Mouse (Mus musculus) cerebellum, adult 8-10 months (tissue): ENCODE measurements around the gene Frmd4a.
"Not testable (repeated sequence)": the region's sequence is repeated elsewhere in the genome, so short reads cannot be mapped to it uniquely, and the experiment has no call there.

Experiments used
- DNase-seq: peaks from one replicate; pipeline ENCODE4 v3.0.0; 2022

The Frmd4a gene

GRCm38 (mm10) chr2:4223316-4223715 lies 205.8 kb downstream of the Frmd4a start:
- no peak for DNase-seq

GRCm38 (mm10) chr2:4226941-4227558 lies 209.5 kb downstream of the Frmd4a start:
- no peak for DNase-seq

- no peak for DNase-seq
Measured at GRCm38 (mm10) chr2:4227563-4227962, 210.0 kb downstream of the Frmd4a start.

GRCm38 (mm10) chr2:4228510-4228909 lies 211.0 kb downstream of the Frmd4a start:
- DNase-seq, result no peak

GRCm38 (mm10) chr2:4232335-4232734 lies 214.8 kb downstream of the Frmd4a start:
- no peak for DNase-seq

DNA sequence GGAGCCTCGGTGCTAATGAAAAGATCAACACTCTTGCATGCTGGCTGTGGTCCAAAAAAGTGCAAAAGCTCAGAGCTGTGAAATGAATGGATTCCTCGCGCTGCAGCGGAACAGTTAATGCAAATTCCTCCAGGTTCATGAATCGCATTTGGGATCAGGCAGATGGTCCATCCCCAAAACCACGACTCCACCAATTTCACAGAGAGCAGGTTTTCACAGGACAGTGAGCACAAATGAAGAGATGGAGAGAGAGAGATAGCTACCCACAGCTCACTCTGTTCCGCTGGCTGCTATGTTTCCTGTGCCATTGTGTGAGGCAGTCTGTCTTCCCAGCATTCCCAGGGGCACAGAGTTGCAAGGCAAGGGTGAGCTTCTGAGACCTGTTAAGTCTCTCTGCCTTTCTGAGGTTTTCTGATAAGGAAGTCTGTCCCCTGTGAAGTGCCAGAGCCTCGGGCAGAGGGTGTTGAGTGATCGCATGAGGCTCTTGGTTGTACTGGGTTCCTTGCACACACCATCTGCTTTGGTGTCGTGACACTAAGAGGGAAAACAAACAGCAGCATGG lies 215.3 kb downstream of the Frmd4a start:
- DNase-seq, result no peak

DNA sequence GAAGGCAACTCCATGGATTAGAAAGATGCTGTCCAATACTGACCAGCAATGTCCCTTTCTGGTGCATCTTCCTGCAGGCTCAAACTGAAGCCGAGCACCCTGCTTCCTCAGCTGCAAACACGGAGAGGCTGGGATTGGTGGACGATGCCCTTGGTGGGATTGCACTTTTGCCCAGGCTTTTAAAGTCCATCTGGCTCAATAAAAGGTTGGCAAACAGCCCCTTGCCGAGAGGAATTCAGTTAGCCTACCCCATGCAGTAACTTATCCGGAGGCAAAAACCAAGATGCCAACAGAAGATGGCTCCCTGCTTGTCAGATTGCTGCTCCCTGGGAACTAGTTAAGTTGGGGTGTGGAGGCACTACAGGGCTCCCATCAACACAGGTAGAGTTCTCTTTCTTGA lies 220.2 kb downstream of the Frmd4a start:
- no peak for DNase-seq

DNA sequence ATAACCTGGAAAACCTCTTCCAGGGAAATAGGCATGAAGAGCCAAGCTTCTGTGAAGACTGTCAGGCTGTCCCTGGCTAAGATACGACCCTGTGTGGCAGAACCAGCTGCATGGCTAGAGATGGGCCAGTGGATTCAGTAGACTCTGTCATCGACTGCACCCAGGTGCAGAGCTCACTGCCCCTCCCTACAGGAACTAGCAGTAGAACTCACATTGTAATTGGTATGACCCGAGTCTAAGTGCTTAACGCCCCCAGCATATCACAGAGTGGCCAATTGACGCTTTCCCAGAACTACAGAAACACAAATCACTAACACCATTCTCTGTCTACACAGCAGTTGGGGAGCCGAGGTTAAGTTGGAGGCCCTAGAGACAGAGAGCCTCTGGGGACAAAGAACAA lies 232.2 kb downstream of the Frmd4a start:
- DNase-seq, result no peak

- no peak for DNase-seq
Measured at GRCm38 (mm10) chr2:4252541-4253291, 235.2 kb downstream of the Frmd4a start.

DNA sequence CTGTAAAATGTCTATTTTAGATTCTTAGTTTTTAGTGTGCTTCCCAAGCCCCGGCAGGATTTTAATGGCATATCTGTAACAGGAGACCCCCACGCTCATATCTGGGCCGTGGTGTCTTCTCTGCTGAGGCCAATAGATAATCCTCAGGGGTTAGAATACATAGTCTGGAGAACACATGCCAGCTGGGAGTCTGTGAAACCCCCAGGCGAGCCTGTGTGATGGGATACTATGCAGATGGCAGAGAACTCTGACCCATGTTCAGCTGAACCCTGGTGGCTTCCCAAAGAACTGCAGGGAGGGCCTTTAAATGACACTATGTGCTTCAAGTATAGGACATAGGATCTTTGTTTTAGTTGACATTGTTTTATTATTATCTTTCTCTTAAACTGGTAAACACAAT lies 235.8 kb downstream of the Frmd4a start:
- DNase-seq, result no peak

DNA sequence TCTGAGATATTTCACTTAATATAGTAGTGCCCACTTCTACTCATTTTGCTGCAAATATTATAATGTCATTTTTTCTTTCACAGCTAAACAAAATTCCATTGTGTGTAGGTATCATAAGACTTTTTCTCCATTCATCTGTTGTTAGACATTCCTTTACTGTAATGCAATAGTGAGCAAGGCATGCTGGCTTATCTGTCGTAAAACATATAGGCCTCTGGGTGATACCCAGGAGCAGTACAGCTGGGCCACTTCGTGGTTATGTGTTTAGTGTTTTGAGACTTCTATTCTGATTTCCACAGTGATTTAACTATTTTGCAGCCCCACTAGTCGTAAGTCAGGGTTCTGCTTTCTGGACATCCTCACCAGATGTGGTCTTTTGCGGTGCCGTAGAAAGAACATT lies 236.6 kb downstream of the Frmd4a start:
- DNase-seq, result no peak

GRCm38 (mm10) chr2:4256242-4256641 lies 238.7 kb downstream of the Frmd4a start:
- no peak for DNase-seq

GRCm38 (mm10) chr2:4257604-4258003 lies 240.1 kb downstream of the Frmd4a start:
- DNase-seq, result no peak

GRCm38 (mm10) chr2:4258803-4259202 lies 241.3 kb downstream of the Frmd4a start:
- not testable (repeated sequence) for DNase-seq

GRCm38 (mm10) chr2:4260324-4261058 lies 243.0 kb downstream of the Frmd4a start:
- DNase-seq, result no peak

- no peak for DNase-seq
Measured at GRCm38 (mm10) chr2:4262667-4263066, 245.2 kb downstream of the Frmd4a start.

GRCm38 (mm10) chr2:4267377-4267776 lies 249.9 kb downstream of the Frmd4a start:
- DNase-seq, result no peak

- no peak for DNase-seq
Measured at GRCm38 (mm10) chr2:4282777-4283176, 265.3 kb downstream of the Frmd4a start.

DNA sequence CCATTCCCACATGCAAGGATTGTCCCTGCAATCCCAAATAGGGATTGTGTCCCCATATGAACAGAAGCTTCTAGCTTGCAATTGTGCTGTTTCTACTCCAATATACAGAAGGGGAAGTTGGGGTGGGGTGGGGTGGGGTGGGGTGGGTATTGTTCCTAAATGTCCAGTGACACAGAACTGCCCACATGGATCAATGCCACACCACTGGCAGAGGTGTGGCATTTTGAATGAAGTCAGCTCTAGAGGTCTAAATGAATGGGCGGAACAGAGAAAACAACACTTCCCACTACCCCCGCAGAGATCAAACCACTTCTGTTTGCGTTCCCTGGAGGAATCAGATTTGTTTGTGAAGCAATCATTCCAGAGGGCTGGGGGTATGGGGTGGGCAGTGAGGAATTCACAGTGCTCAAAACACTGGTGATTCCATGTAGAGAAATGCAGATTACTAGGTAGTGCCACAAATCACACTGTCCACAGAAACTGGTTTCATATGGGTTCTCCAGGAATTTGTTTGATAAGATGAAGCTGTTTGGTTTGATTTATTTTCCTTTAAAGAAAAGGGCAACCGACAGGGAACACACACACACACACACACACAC lies 268.3 kb downstream of the Frmd4a start:
- DNase-seq, result no peak

- no peak for DNase-seq
Measured at GRCm38 (mm10) chr2:4286390-4286901, 268.9 kb downstream of the Frmd4a start.

GRCm38 (mm10) chr2:4290475-4290874 lies 273.0 kb downstream of the Frmd4a start:
- no peak for DNase-seq

DNA sequence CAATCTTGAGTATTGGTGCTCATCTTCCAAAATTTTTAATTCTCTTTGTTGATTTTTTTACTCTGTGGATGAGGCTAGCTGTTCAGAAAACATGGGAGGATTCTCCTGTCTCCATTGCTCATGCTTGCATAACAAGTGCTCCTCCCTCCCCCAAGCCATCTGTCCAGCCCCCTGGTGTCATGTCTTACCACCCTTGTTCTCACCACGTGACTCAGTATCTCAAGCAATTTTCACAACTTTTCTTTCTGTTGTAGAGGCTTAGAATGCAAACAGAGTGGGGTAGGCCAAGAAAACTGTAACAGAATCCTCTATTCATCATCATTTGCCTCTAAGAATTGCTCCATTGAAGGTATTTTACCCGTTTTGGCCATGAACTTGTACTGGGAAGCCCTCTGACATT lies 273.6 kb downstream of the Frmd4a start:
- DNase-seq, result no peak

DNA sequence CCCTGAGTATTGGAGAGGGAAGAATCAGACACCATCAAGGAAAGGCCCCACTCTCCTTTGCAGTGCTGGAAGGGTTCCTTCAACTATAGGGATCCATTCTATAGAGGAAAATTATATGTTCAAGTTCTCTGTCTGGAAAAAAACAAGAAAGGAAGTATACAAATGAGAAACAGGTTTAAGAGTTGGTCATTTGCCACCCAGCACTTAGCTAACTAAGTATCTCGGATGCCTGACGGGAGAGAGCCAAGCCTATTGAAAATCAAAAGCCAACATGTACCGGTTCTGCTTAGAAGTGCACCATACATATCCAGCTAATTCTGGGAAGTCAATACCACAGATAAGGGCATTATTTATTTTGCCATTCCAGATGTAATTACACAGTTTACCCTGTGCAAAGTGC lies 274.2 kb downstream of the Frmd4a start:
- DNase-seq, result no peak
